In genomic region chr5:137061809-137062481, GRCm38 (mm10) we compare ENCODE assay signal across 9 mouse cellular contexts. TPM values are rescaled to one million over a fixed set of nuclear protein-coding genes. Genes with fewer than 3 reads are reported as not detected.
A peak's percentile ranks its signal among the peaks of the same experiment; 100 is the strongest.
DNase-seq lines count a peak whose midpoint lies in the region; ATAC-seq and TF ChIP-seq lines count a peak whose summit lies in the region.
"Had no signal": no experiment of that assay in that cellular context is flagged by ENCODE, and none has a peak within 500 bp of the region (broad histone marks: within the 10 kb centered on the region; RNA-seq: fewer than 3 reads in every experiment).

No protein-coding gene starts in this region.

- H3K4me1 ChIP-seq in cortical plate, adult 2 months (ENCODE audit: control insufficient read depth, insufficient read depth, low read length) = no peaks in the 10 kb centered on the region
- no peaks in the 10 kb centered on the region for H3K4me1 ChIP-seq in midbrain, embryonic 13.5 days (replicated peaks)
- H3K4me1 ChIP-seq: neural tube, embryonic 12.5 days had no signal

- no peak overlapping the region for H3K4me2 ChIP-seq in midbrain, embryonic 13.5 days (replicated peaks)
- H3K4me2 ChIP-seq: neural tube, embryonic 12.5 days had no signal

- DNase-seq in frontal cortex, postnatal 10 days (ENCODE audit: low spot score in 2 of 2) = no peak
- DNase-seq in urinary bladder, postnatal 14 days (ENCODE audit: low spot score) = peak; percentile 53
- no peak for DNase-seq in urinary bladder, postnatal 4 days (ENCODE audit: low spot score in 2 of 2)
- DNase-seq in kidney, postnatal 10 days = peak; percentile 78
- DNase-seq in lung, postnatal 4 days = peak; percentile 69 to 74

- no peak overlapping the region for H3K27ac ChIP-seq in cortical plate, adult 2 months (ENCODE audit: insufficient read depth, low read length)
- no peak overlapping the region for H3K27ac ChIP-seq in midbrain, embryonic 13.5 days
- H3K27ac ChIP-seq: neural tube, embryonic 12.5 days had no signal

- ATAC-seq in frontal cortex, adult (ENCODE audit: low TSS enrichment) = peak; percentile 86; the same call in 1 of the 2 replicates
- ATAC-seq in midbrain, embryonic 13.5 days = no peak

- H3K9me3 ChIP-seq in midbrain, embryonic 13.5 days = no peaks in the 10 kb centered on the region
- H3K9me3 ChIP-seq: neural tube, embryonic 12.5 days had no signal

- peak; percentile 42 for TF ChIP-seq CTCF in cortical plate, adult 2 months (IDR thresholded peaks at IDR 0.05; ENCODE audit: extremely low read depth, insufficient read depth, low read length)

- TF ChIP-seq POLR2A in cortical plate, adult 2 months (IDR thresholded peaks at IDR 0.05; ENCODE audit: extremely low read depth, insufficient read depth, low read length) = no peak

- H3K9ac ChIP-seq in midbrain, embryonic 13.5 days (replicated peaks) = no peak overlapping the region
- H3K9ac ChIP-seq: neural tube, embryonic 12.5 days had no signal

- no peak overlapping the region for H3K4me3 ChIP-seq in cortical plate, adult 2 months (ENCODE audit: insufficient read depth, low read length)
- no peak overlapping the region for H3K4me3 ChIP-seq in midbrain, embryonic 13.5 days (replicated peaks)
- H3K4me3 ChIP-seq: neural tube, embryonic 12.5 days had no signal

- no peaks in the 10 kb centered on the region for H3K27me3 ChIP-seq in midbrain, embryonic 13.5 days
- H3K27me3 ChIP-seq: neural tube, embryonic 12.5 days had no signal

- WGBS in midbrain, embryonic 13.5 days = 33% methylated on average over 10 of the region's 12 CpGs

- no peaks in the 10 kb centered on the region for H3K36me3 ChIP-seq in midbrain, embryonic 13.5 days
- H3K36me3 ChIP-seq: neural tube, embryonic 12.5 days had no signal

RNA-seq across cellular contexts. Expression of gene Serpine1, which starts 10.1 kb away (rescaled TPM):
- 0.49 and 0.54 TPM in 2 replicates for polyA plus RNA-seq in cortical plate, adult 2 months (2012; rRNA removed)
- polyA plus RNA-seq in midbrain, embryonic 13.5 days (2015; fragmentation: Nextera tagmentation; extraction: Ambion mirVana) = 0.17 TPM in 1 of 2 replicates, not detected in the other

RNA-seq across cellular contexts. Expression of gene Ap1s1, which starts 16.0 kb away (rescaled TPM):
- polyA plus RNA-seq in cortical plate, adult 2 months (2012; rRNA removed) = 311 and 334 TPM in 2 replicates
- 257 and 272 TPM in 2 replicates for polyA plus RNA-seq in midbrain, embryonic 13.5 days (2015; fragmentation: Nextera tagmentation; extraction: Ambion mirVana)

RNA-seq across cellular contexts. Expression of gene Vgf, which starts 35.8 kb away (rescaled TPM):
- 158 and 168 TPM in 2 replicates for polyA plus RNA-seq in cortical plate, adult 2 months (2012; rRNA removed)
- polyA plus RNA-seq in midbrain, embryonic 13.5 days (2015; fragmentation: Nextera tagmentation; extraction: Ambion mirVana) = 2.4 TPM in 2 replicates

RNA-seq across cellular contexts. Expression of gene Trim56, which starts 54.1 kb away (rescaled TPM):
- 1.8 and 1.9 TPM in 2 replicates for polyA plus RNA-seq in cortical plate, adult 2 months (2012; rRNA removed)
- 2.6 and 4.2 TPM in 2 replicates for polyA plus RNA-seq in midbrain, embryonic 13.5 days (2015; fragmentation: Nextera tagmentation; extraction: Ambion mirVana)

Comparison
In these comparisons a context has a peak if more than half of its experiments do, and no peak if none do; other contexts are left out.
1. DNase-seq: peak in urinary bladder, postnatal 14 days (single experiment), kidney, postnatal 10 days (single experiment) and lung, postnatal 4 days (2 of 2); none in frontal cortex, postnatal 10 days (0 of 2) and urinary bladder, postnatal 4 days (0 of 2).
2. RNA of gene Vgf, which starts 35.8 kb away (polyA plus RNA-seq): 158 to 168 TPM in cortical plate, adult 2 months; 2.4 TPM in midbrain, embryonic 13.5 days; every median in the first group is over 10 times any median in the second.